Mouse (Mus musculus) MEL (cell line): ENCODE data around the gene Tmem266. TPM values are rescaled to one million over a fixed set of nuclear protein-coding genes. Genes with fewer than 3 reads are reported as not detected.
A peak's percentile ranks its signal among the peaks of the same experiment; 100 is the strongest.

Source experiments
- DNase-seq: peaks from one replicate; pipeline ENCODE4 v3.0.0; 2011; ENCODE audit warnings: low read depth, low spot score
- H3K27ac ChIP-seq: 2 replicates; pipeline ENCODE4 v1.5.1; 2012; ENCODE audit warnings: low read depth, mild to moderate bottlenecking, control low read depth, low read length, moderate library complexity; ENCODE audit not compliant: control insufficient read depth
- H3K27me3 ChIP-seq, 2 experiments: fragments of 150-350 bp in 1 of 2; sonication (generic) in 1 of 2; 2 replicates each; pipeline ENCODE4 v1.6.1; 2012; ENCODE audit warnings: low read length in 2 of 2, mild to moderate bottlenecking in 2 of 2, improper control_type of control experiment in 1 of 2, moderate library complexity in 1 of 2; ENCODE audit not compliant: insufficient read depth in 2 of 2, control insufficient read depth in 1 of 2
- H3K36me3 ChIP-seq, 2 experiments: 2 replicates each; pipeline ENCODE4 v1.6.1; 2012 to 2014; ENCODE audit warnings: low read length in 2 of 2, improper control_type of control experiment in 1 of 2, inconsistent platforms in 1 of 2, mild to moderate bottlenecking in 1 of 2; ENCODE audit not compliant: insufficient read depth in 2 of 2, control insufficient read depth in 1 of 2
- H3K4me1 ChIP-seq, 2 experiments: fragments of 150-350 bp in 1 of 2; sonication (generic) in 1 of 2; 2 replicates each; pipeline ENCODE4 v1.6.1; 2012; ENCODE audit warnings: low read length in 2 of 2, improper control_type of control experiment in 1 of 2, mild to moderate bottlenecking in 1 of 2; ENCODE audit not compliant: insufficient read depth in 2 of 2, control insufficient read depth in 1 of 2
- H3K4me3 ChIP-seq, 2 experiments: fragments of 150-350 bp in 1 of 2; sonication (generic) in 1 of 2; 2 replicates each; pipeline ENCODE4 v1.5.1; 2012; ENCODE audit warnings: low read depth in 2 of 2, low read length in 2 of 2, mild to moderate bottlenecking in 2 of 2, moderate library complexity in 2 of 2, control low read depth in 1 of 2, improper control_type of control experiment in 1 of 2; ENCODE audit not compliant: control insufficient read depth in 1 of 2, insufficient read depth in 1 of 2
- H3K79me2 ChIP-seq: 2 replicates; pipeline ENCODE4 v1.6.1; 2012; ENCODE audit warnings: mild to moderate bottlenecking, low read length, moderate library complexity; ENCODE audit not compliant: control insufficient read depth, poor library complexity, insufficient read depth
- H3K9ac ChIP-seq: 2 replicates; pipeline ENCODE4 v1.6.1; 2012; ENCODE audit warnings: low read depth, mild to moderate bottlenecking, control low read depth, low read length, moderate library complexity; ENCODE audit not compliant: control insufficient read depth, poor library complexity, severe bottlenecking
- H3K9me3 ChIP-seq: fragments of 150-350 bp; sonication (generic); replicated peaks from 2 replicates; pipeline ENCODE4 v1.6.1; 2012; ENCODE audit warnings: mild to moderate bottlenecking, low read length, improper control_type of control experiment, moderate library complexity; ENCODE audit not compliant: insufficient read depth
- CHD1 ChIP-seq: IDR thresholded peaks from 2 replicates; pipeline ENCODE4 v1.6.1; 2012; ENCODE audit warnings: low read depth, mild to moderate bottlenecking, inconsistent platforms, low read length, improper control_type of control experiment
- CTCF ChIP-seq, 3 experiments: IDR thresholded peaks in 2 of 3; conservative IDR thresholded peaks in 1 of 3; 2 replicates each; pipeline ENCODE4 v1.5.1; 2011 to 2012; ENCODE audit warnings: low read length in 3 of 3, low read depth in 2 of 3, mild to moderate bottlenecking in 2 of 3, improper control_type of control experiment in 1 of 3, inconsistent platforms in 1 of 3, mixed read lengths in 1 of 3, moderate library complexity in 1 of 3; ENCODE audit not compliant: control insufficient read depth in 1 of 3, insufficient read depth in 1 of 3, poor library complexity in 1 of 3, severe bottlenecking in 1 of 3
- E2F4 ChIP-seq: IDR thresholded peaks from 2 replicates; pipeline ENCODE4 v1.6.1; 2011; ENCODE audit warnings: low read depth, low read length, improper control_type of control experiment, borderline replicate concordance
- ELF1 ChIP-seq: IDR thresholded peaks from 2 replicates; pipeline ENCODE4 v1.6.1; 2014; ENCODE audit warnings: low read depth, mild to moderate bottlenecking, inconsistent platforms, low read length, improper control_type of control experiment, moderate library complexity
- EP300 ChIP-seq, 2 experiments: IDR thresholded peaks; 2 replicates each; pipeline ENCODE4 v1.6.1; 2011; ENCODE audit warnings: improper control_type of control experiment in 2 of 2, low read length in 2 of 2, low read depth in 1 of 2, mild to moderate bottlenecking in 1 of 2
- GATA1 ChIP-seq: IDR thresholded peaks from 2 replicates; pipeline ENCODE4 v1.6.1; 2011; ENCODE audit warnings: low read depth, low read length, improper control_type of control experiment
- KAT2A ChIP-seq: conservative IDR thresholded peaks from 2 replicates; pipeline ENCODE4 v1.6.1; 2012; ENCODE audit warnings: low read depth, low read length, improper control_type of control experiment, inconsistent platforms
- MAFK ChIP-seq: IDR thresholded peaks from 2 replicates; pipeline ENCODE4 v1.6.1; 2011; ENCODE audit warnings: low read depth, mild to moderate bottlenecking, low read length, improper control_type of control experiment, borderline replicate concordance
- MAX ChIP-seq: IDR thresholded peaks from 2 replicates; pipeline ENCODE4 v1.6.1; 2011; ENCODE audit warnings: low read length, improper control_type of control experiment
- MAZ ChIP-seq: IDR thresholded peaks from 2 replicates; pipeline ENCODE4 v1.6.1; 2012; ENCODE audit warnings: low read depth, mild to moderate bottlenecking, inconsistent platforms, low read length, improper control_type of control experiment
- MXI1 ChIP-seq: IDR thresholded peaks from 2 replicates; pipeline ENCODE4 v1.6.1; 2011; ENCODE audit warnings: mild to moderate bottlenecking, low read depth, low read length, improper control_type of control experiment
- MYB ChIP-seq: IDR thresholded peaks from 2 replicates; pipeline ENCODE4 v1.6.1; 2011; ENCODE audit warnings: mild to moderate bottlenecking, low read depth, low read length, improper control_type of control experiment
- MYC ChIP-seq: IDR thresholded peaks from 2 replicates; pipeline ENCODE4 v1.6.1; 2011; ENCODE audit warnings: low read depth, mild to moderate bottlenecking, low read length, improper control_type of control experiment, moderate library complexity
- NELFE ChIP-seq: IDR thresholded peaks from 2 replicates; pipeline ENCODE4 v1.6.1; 2011; ENCODE audit warnings: low read depth, low read length, improper control_type of control experiment
- NRF1 ChIP-seq: IDR thresholded peaks from 2 replicates; pipeline ENCODE4 v1.6.1; 2014; ENCODE audit warnings: low read depth, mild to moderate bottlenecking, inconsistent platforms, low read length, improper control_type of control experiment, moderate library complexity; ENCODE audit not compliant: poor library complexity, insufficient read depth, severe bottlenecking
- POLR2A ChIP-seq, 2 experiments: IDR thresholded peaks; 2 replicates each; pipeline ENCODE4 v1.6.1; 2011 to 2012; ENCODE audit warnings: low read length in 2 of 2, mild to moderate bottlenecking in 2 of 2, control low read depth in 1 of 2, improper control_type of control experiment in 1 of 2, low read depth in 1 of 2, moderate library complexity in 1 of 2; ENCODE audit not compliant: control insufficient read depth in 1 of 2, insufficient read depth in 1 of 2, poor library complexity in 1 of 2
- POLR2AphosphoS2 ChIP-seq: IDR thresholded peaks from 2 replicates; pipeline ENCODE4 v1.6.1; 2011; ENCODE audit warnings: low read length, improper control_type of control experiment
- RAD21 ChIP-seq: IDR thresholded peaks from 2 replicates; pipeline ENCODE4 v1.6.1; 2011; ENCODE audit warnings: mild to moderate bottlenecking, low read depth, low read length, improper control_type of control experiment
- RCOR1 ChIP-seq: IDR thresholded peaks from 2 replicates; pipeline ENCODE4 v1.6.1; 2012; ENCODE audit warnings: low read depth, mild to moderate bottlenecking, inconsistent platforms, low read length, improper control_type of control experiment
- SIN3A ChIP-seq: IDR thresholded peaks from 2 replicates; pipeline ENCODE4 v1.6.1; 2012; ENCODE audit warnings: low read length, improper control_type of control experiment, inconsistent platforms
- USF1 ChIP-seq: IDR thresholded peaks from 2 replicates; pipeline ENCODE4 v1.6.1; 2014; ENCODE audit warnings: low read depth, mild to moderate bottlenecking, inconsistent platforms, low read length, improper control_type of control experiment, moderate library complexity
- USF2 ChIP-seq, 2 experiments: IDR thresholded peaks; 2 replicates each; pipeline ENCODE4 v1.6.1; 2011 to 2012; ENCODE audit warnings: improper control_type of control experiment in 2 of 2, low read length in 2 of 2, borderline replicate concordance in 1 of 2, inconsistent platforms in 1 of 2, low read depth in 1 of 2, mild to moderate bottlenecking in 1 of 2; ENCODE audit not compliant: insufficient read depth in 1 of 2
- ZKSCAN1 ChIP-seq: IDR thresholded peaks from 2 replicates; pipeline ENCODE4 v1.6.1; 2012; ENCODE audit warnings: low read depth, mild to moderate bottlenecking, inconsistent platforms, low read length, improper control_type of control experiment, moderate library complexity
- ZMIZ1 ChIP-seq: IDR thresholded peaks from 2 replicates; pipeline ENCODE4 v1.6.1; 2012; ENCODE audit warnings: low read depth, mild to moderate bottlenecking, inconsistent platforms, low read length, improper control_type of control experiment, moderate library complexity
- ZNF384 ChIP-seq: IDR thresholded peaks from 2 replicates; pipeline ENCODE4 v1.6.1; 2012; ENCODE audit warnings: low read depth, mild to moderate bottlenecking, inconsistent platforms, low read length, improper control_type of control experiment
- polyA plus RNA-seq, 2 experiments: library from polyadenylated mRNA; stranded (reverse) in 1 of 2; unstranded in 1 of 2; fragments of >175 nt in 1 of 2; fragments of >200 nt in 1 of 2; gene quantifications; 2 replicates each; pipeline versions ENCODE4 v1.2.1 to v1.2.4; 2012; ENCODE audit warnings: low replicate concordance in 2 of 2, low read depth in 1 of 2; ENCODE audit not compliant: insufficient read length in 2 of 2, insufficient read depth in 1 of 2, missing spikeins in 1 of 2
- total RNA-seq: library from RNA; depleted of rRNA; stranded (reverse); fragments of 300-350 nt; gene quantifications from 2 replicates; pipeline ENCODE4 v1.2.3, GENCODE M21; 2012

Tmem266 gene
- total and polyA plus RNA-seq, 3 experiments, result not detected

- no peaks in the 10 kb centered on the region; the same call in 1 of the 2 replicates for H3K79me2 ChIP-seq
- TF ChIP-seq MAX (no peak), ELF1 (no peak), E2F4 (no peak), GATA1 (no peak), USF1 (no peak)
- H3K9me3 ChIP-seq, result no peaks in the 10 kb centered on the region
- H3K4me1 ChIP-seq, result peaks cover 0 to 4% of the 10 kb centered on the region in 2 experiments; a peak in 1 of 4 replicates
- H3K36me3 ChIP-seq, result no peaks in the 10 kb centered on the region; a peak in 1 of 4 replicates
- no peak overlapping the region for H3K9ac ChIP-seq
- no peak overlapping the region for H3K27ac ChIP-seq
- H3K27me3 ChIP-seq, result peaks cover 19 to 39% of the 10 kb centered on the region in 2 experiments
- DNase-seq, result no peak
- H3K4me3 ChIP-seq, result no peak overlapping the region
Observed at GRCm38 (mm10) chr9:55324085-55324484, 2.6 kb upstream of the Tmem266 start.

GRCm38 (mm10) chr9:55324516-55324915, 2.2 kb upstream of the Tmem266 start:
- no peak for TF ChIP-seq MAFK
- TF ChIP-seq CTCF (IDR thresholded peaks at IDR 0.05 in 2 of 3, conservative IDR thresholded peaks at IDR 0.05 in 1 of 3; ENCODE audit: control insufficient read depth in 1 of 3, insufficient read depth in 1 of 3, low read depth in 2 of 3, low read length in 3 of 3, poor library complexity in 1 of 3, severe bottlenecking in 1 of 3), result peak in 2 of 3 experiments; percentile 33 to 40; a peak in 4 of 6 replicates
- TF ChIP-seq RAD21, result no peak
- no peak for TF ChIP-seq NELFE
- no peak for TF ChIP-seq MXI1
- TF ChIP-seq POLR2A (IDR thresholded peaks at IDR 0.05; ENCODE audit: control insufficient read depth in 1 of 2, insufficient read depth in 1 of 2, low read depth in 1 of 2, low read length in 2 of 2, poor library complexity in 1 of 2), result no peak
- TF ChIP-seq MAZ, result no peak
- TF ChIP-seq, all 39 proteins: peak for 1
- no peak overlapping the region for H3K4me3 ChIP-seq
- H3K9ac ChIP-seq, result no peak overlapping the region
- no peaks in the 10 kb centered on the region for H3K9me3 ChIP-seq
- DNase-seq, result peak; percentile 17
- H3K36me3 ChIP-seq, result no peaks in the 10 kb centered on the region; a peak in 1 of 4 replicates
- no peak overlapping the region for H3K27ac ChIP-seq
- peaks cover 0 to 4% of the 10 kb centered on the region in 2 experiments; a peak in 1 of 4 replicates for H3K4me1 ChIP-seq
- H3K27me3 ChIP-seq, result peaks cover 19 to 39% of the 10 kb centered on the region in 2 experiments
- H3K79me2 ChIP-seq, result no peaks in the 10 kb centered on the region; the same call in 1 of the 2 replicates

- Histone ChIP-seq H3K27me3 (peaks cover 19 to 41% of the 10 kb centered on the region in 2 experiments), H3K9me3 (no peaks in the 10 kb centered on the region), H3K27ac (no peak overlapping the region), H3K4me1 (peaks cover 0 to 4% of the 10 kb centered on the region in 2 experiments; a peak in 1 of 4 replicates), H3K4me3 (no peak overlapping the region), H3K79me2 (no peaks in the 10 kb centered on the region; the same call in 1 of the 2 replicates), H3K36me3 (no peaks in the 10 kb centered on the region; a peak in 1 of 4 replicates), H3K9ac (no peak overlapping the region)
- TF ChIP-seq GATA1 (no peak), RCOR1 (no peak), NRF1 (no peak), MYB (no peak), POLR2A (IDR thresholded peaks at IDR 0.05; ENCODE audit: control insufficient read depth in 1 of 2, insufficient read depth in 1 of 2, low read depth in 1 of 2, low read length in 2 of 2, poor library complexity in 1 of 2) (no peak), MAX (no peak), ZNF384 (no peak), MYC (no peak), SIN3A (no peak), ZKSCAN1 (no peak), KAT2A (no peak), USF2 (IDR thresholded peaks at IDR 0.05; ENCODE audit: borderline replicate concordance in 1 of 2, insufficient read depth in 1 of 2, low read depth in 1 of 2, low read length in 2 of 2) (no peak), CHD1 (no peak), POLR2AphosphoS2 (no peak), CTCF (IDR thresholded peaks at IDR 0.05 in 2 of 3, conservative IDR thresholded peaks at IDR 0.05 in 1 of 3; ENCODE audit: control insufficient read depth in 1 of 3, insufficient read depth in 1 of 3, low read depth in 2 of 3, low read length in 3 of 3, poor library complexity in 1 of 3, severe bottlenecking in 1 of 3) (no peak), ZMIZ1 (no peak), MXI1 (no peak), EP300 (IDR thresholded peaks at IDR 0.05; ENCODE audit: low read depth in 1 of 2, low read length in 2 of 2) (no peak)
- peak; percentile 8 for DNase-seq
Observed at GRCm38 (mm10) chr9:55325061-55325460, 1.7 kb upstream of the Tmem266 start.
